Comparison of ENCODE assay signal across 17 mouse cellular contexts in the genomic region with DNA sequence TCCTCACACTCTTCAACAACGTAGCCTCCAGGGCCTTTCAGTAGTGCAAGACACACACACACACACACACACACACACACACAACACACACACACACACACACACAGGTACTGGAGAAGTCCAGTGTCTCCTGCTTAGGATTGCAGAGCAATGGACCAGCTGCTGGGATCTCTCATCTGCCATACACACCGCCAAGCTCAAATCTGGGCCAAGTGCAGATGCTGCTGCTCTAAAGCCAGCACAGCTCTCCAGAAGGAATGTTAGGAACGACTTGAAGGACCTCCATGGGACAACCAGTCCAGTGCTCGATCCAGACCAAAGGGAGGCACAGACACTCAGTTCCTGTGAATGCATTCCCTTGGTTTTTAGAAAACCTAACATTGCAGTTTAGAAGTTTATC.
A peak's percentile ranks its signal among the peaks of the same experiment; 100 is the strongest.
DNase-seq lines count a peak whose midpoint lies in the region; TF ChIP-seq lines count a peak whose summit lies in the region.
"Had no signal": no experiment of that assay in that cellular context is flagged by ENCODE, and none has a peak within 500 bp of the region (broad histone marks: within the 10 kb centered on the region; RNA-seq: fewer than 3 reads in every experiment).

No protein-coding gene starts in this region.

- intact Hi-C loops in heart, postnatal 10 days (cut with DNase I) = no loop called here

- no peak overlapping the region for H3K4me3 ChIP-seq in heart, embryonic 10.5 days
- no peak overlapping the region for H3K4me3 ChIP-seq in kidney, adult 2 months (ENCODE audit: insufficient read depth, low read depth, low read length)
- H3K4me3 ChIP-seq: embryonic facial prominence, embryonic 15.5 days; forebrain, embryonic 10.5 days; limb, embryonic 15.5 days had no signal

- no peaks in the 10 kb centered on the region; the same call in 1 of the 2 replicates for H3K4me1 ChIP-seq in heart, embryonic 10.5 days
- no peaks in the 10 kb centered on the region; the same call in 1 of the 2 replicates for H3K4me1 ChIP-seq in kidney, adult 2 months (ENCODE audit: control insufficient read depth, insufficient read depth, low read length)
- H3K4me1 ChIP-seq: embryonic facial prominence, embryonic 15.5 days; forebrain, embryonic 10.5 days; limb, embryonic 15.5 days had no signal

- TF ChIP-seq POLR2A in kidney, adult 2 months (IDR thresholded peaks at IDR 0.05; ENCODE audit: low read depth, low read length) = no peak

- H3K27ac ChIP-seq in heart, embryonic 10.5 days = no peak overlapping the region
- H3K27ac ChIP-seq in kidney, adult 2 months (ENCODE audit: insufficient read depth, low read depth, low read length) = no peak overlapping the region
- H3K27ac ChIP-seq: embryonic facial prominence, embryonic 15.5 days; forebrain, embryonic 10.5 days; limb, embryonic 15.5 days had no signal

- H3K36me3 ChIP-seq in heart, embryonic 10.5 days = no peaks in the 10 kb centered on the region
- no peaks in the 10 kb centered on the region for H3K36me3 ChIP-seq in kidney, adult 2 months (ENCODE audit: control insufficient read depth, insufficient read depth, low read length)
- H3K36me3 ChIP-seq: embryonic facial prominence, embryonic 15.5 days; forebrain, embryonic 10.5 days; limb, embryonic 15.5 days had no signal

- H3K9me3 ChIP-seq in heart, embryonic 10.5 days = no peaks in the 10 kb centered on the region
- H3K9me3 ChIP-seq: embryonic facial prominence, embryonic 15.5 days; forebrain, embryonic 10.5 days; limb, embryonic 15.5 days had no signal

- TF ChIP-seq CTCF in kidney, adult 2 months (conservative IDR thresholded peaks at IDR 0.05; ENCODE audit: insufficient read depth, insufficient read length, low read depth, low read length) = no peak

- 72% methylated on average over 4 of the region's 4 CpGs for WGBS in heart, embryonic 10.5 days
- WGBS in kidney, adult 2 months = 64% methylated on average over 4 of the region's 4 CpGs

- peak; percentile 53 to 57 for DNase-seq in heart, adult 18-20 months
- DNase-seq in heart, embryonic 10.5 days (ENCODE audit: low spot score) = no peak
- DNase-seq in kidney, postnatal 4 days = peak; percentile 67
- DNase-seq in kidney, adult 2 months = no peak
- DNase-seq in gastrocnemius, adult 18-20 months (ENCODE audit: low spot score) = peak; percentile 22
- peak; percentile 63 to 66 for DNase-seq in heart, postnatal 10 days
- no peak for DNase-seq in spleen, postnatal 10 days (ENCODE audit: low spot score in 2 of 2)
- DNase-seq in MN1 (ENCODE audit: low spot score) = no peak
- DNase-seq: adrenal gland, adult 8-10 months; cerebellum, postnatal 10 days; embryo, embryonic 11 days; midbrain, embryonic 14.5 days; thymus, postnatal 4 days had no signal

- no peaks in the 10 kb centered on the region for H3K27me3 ChIP-seq in heart, embryonic 10.5 days (ENCODE audit: insufficient read depth, poor library complexity, severe bottlenecking)
- H3K27me3 ChIP-seq in kidney, adult 2 months (replicated peaks; ENCODE audit: control insufficient read depth, insufficient read depth, low read length) = no peaks in the 10 kb centered on the region
- H3K27me3 ChIP-seq: CH12.LX; embryonic facial prominence, embryonic 15.5 days; limb, embryonic 15.5 days had no signal

Comparison
In these comparisons a context has a peak if more than half of its experiments do, and no peak if none do; other contexts are left out.
1. DNase-seq: peak in heart, adult 18-20 months (2 of 2), kidney, postnatal 4 days (2 of 2), gastrocnemius, adult 18-20 months (single experiment) and heart, postnatal 10 days (2 of 2); none in heart, embryonic 10.5 days (single experiment), kidney, adult 2 months (single experiment), spleen, postnatal 10 days (0 of 2) and MN1 (single experiment).